Mouse (Mus musculus) cerebellum, adult 18-20 months (tissue): Measurements from ENCODE around the gene Med15.
"Not testable (repeated sequence)": the region's sequence is repeated elsewhere in the genome, so short reads cannot be mapped to it uniquely, and the experiment has no call there.

Source experiments
- DNase-seq, 2 experiments: peaks; one replicate each; pipeline ENCODE4 v3.0.0; 2021

Gene Med15

DNA sequence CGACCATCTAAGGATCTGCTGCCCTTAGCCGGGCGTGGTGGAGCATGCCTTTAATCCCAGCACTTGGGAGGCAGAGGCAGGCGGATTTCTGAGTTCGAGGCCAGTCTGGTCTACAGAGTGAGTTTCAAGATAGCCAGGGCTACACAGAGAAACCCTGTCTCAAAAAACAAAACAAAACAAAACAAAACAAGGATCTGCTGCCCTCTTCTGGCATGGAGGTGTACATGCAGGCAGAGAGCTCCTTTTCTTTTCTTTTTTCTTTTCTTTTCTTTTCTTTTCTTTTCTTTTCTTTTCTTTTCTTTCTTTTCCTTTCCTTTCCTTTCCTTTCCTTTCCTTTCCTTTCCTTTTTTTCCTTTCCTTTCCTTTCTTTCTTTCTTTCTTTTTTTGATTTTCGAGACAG lies 118.0 kb downstream of the Med15 start:
- DNase-seq = not testable (repeated sequence)

- no peak for DNase-seq
Observed at GRCm38 (mm10) chr16:17611383-17611782, 121.3 kb downstream of the Med15 start.

DNA sequence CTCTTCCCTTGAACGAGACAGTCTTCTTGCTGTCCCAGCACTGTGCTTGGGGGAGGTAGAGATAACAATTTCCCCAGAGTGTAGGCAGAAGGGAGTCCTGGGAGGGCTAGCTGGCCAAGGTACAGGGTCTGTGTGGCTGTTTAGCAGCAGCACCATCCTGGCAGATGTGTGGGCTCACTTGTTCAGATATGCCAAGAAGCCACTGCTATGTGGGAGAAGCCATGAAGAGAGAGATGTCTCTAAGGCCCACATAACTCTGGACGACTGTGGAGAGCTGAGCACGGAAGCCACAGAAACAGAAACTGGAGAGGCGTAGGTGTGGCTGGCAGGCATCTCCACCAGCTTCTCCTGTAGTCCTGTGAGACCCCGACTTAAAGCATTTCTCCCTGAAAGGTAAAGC lies 127.0 kb downstream of the Med15 start:
- DNase-seq = no peak

DNA sequence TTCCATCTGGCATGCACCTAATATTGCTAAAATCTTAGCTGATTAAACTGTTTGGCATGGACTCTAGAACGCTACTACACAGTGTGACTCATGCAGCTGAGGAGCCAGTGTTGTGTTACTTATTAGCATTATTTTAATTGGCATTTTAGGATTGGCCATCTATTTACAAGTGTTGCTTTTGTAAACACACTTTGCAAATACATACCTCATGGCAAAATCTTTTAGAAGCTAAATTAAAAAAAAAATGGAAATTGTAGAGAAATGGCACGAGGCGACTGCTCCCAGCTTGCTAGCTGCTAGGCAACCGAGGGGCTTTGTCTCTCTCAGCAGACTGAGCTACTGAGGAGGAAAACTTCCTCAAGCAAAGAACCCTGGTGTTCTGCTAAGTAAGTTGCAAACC lies 127.8 kb downstream of the Med15 start:
- DNase-seq = no peak
